Mouse (Mus musculus): ENCODE data around the gene Stxbp5.

Gene Stxbp5

GRCm38 (mm10) chr10:9859476-9859875 is 41.4 kb downstream of the Stxbp5 start:
- no peak for DNase-seq (ENCODE audit: low read depth, low spot score)

- DNase-seq (ENCODE audit: low read depth, low spot score): no peak
These were observed 43.0 kb downstream of the Stxbp5 start for GRCm38 (mm10) chr10:9857850-9858249.

- DNase-seq (ENCODE audit: low read depth, low spot score): no peak
These were observed 44.1 kb downstream of the Stxbp5 start for GRCm38 (mm10) chr10:9856792-9857191.

DNA sequence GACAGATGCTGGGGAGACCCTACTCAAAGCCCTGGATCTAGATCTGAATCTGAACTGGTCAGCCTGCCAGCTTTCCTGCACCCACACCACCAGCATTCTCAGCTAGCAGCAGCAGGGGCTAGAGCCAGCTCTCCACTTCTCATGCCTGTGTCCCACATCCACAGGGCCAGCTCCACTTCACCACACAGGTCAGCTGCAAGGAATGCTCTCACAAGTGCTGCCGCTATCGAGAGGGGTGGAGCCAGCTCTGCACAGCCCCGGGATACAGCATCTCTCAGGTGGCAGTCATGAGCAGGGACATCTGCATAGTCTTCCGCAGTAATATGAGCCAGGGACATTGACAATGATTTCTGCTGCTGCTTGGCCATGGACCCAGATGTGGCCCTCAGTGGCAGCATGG is 54.5 kb downstream of the Stxbp5 start:
- no peak for DNase-seq (ENCODE audit: low read depth, low spot score)

GRCm38 (mm10) chr10:9839408-9839807 is 61.5 kb downstream of the Stxbp5 start:
- no peak for DNase-seq (ENCODE audit: low read depth, low spot score)

DNA sequence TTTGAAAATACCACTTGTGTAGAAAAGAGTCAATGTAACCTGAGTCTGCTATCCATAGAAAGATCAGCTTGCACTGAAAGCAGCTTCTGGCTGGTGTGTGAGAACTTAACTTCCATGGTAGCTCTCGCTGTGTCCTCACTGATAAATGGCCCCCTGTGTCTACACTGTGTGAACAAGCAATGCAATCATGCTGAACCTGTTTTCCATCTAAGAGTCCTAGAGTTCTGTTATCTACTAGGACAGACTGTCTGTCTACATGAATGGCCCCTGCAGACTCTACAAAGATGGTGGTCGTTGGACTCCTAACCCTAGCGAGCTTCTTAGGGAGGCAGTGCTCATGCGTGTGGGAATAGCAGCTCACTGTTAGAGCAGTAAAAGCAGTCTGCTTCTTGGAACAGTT is 65.9 kb downstream of the Stxbp5 start:
- DNase-seq (ENCODE audit: low read depth, low spot score): no peak

GRCm38 (mm10) chr10:9832937-9833336 is 67.9 kb downstream of the Stxbp5 start:
- DNase-seq (ENCODE audit: low read depth, low spot score): no peak

DNA sequence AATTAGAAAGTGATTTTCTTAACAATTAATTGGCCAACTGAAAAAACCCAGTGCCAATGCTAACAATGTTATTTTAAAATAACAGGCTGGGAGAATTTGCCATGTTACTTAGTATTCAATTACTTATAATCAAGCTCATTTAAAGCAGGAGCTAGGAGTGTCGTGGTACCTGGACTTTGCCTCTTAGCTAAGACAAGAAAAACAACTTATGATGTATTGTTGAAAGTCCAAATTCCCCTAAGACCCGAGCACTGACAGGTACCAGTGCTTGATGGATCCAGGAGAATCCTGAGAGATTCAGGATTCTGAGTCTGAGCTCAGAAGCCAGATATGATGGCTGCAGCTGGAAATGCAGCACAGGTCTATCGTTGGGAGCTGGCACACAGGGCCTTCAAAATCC is 71.1 kb downstream of the Stxbp5 start:
- DNase-seq (ENCODE audit: low read depth, low spot score): no peak

- DNase-seq (ENCODE audit: low read depth, low spot score): peak; percentile 3
These were observed 79.6 kb downstream of the Stxbp5 start for GRCm38 (mm10) chr10:9821299-9821698.

GRCm38 (mm10) chr10:9818574-9818973 is 82.3 kb downstream of the Stxbp5 start:
- DNase-seq (ENCODE audit: low read depth, low spot score): no peak

GRCm38 (mm10) chr10:9813926-9814325 is 87.0 kb downstream of the Stxbp5 start:
- DNase-seq (ENCODE audit: low read depth, low spot score): peak; percentile 49

GRCm38 (mm10) chr10:9807596-9807995 is 93.3 kb downstream of the Stxbp5 start:
- DNase-seq (ENCODE audit: low read depth, low spot score): no peak

DNA sequence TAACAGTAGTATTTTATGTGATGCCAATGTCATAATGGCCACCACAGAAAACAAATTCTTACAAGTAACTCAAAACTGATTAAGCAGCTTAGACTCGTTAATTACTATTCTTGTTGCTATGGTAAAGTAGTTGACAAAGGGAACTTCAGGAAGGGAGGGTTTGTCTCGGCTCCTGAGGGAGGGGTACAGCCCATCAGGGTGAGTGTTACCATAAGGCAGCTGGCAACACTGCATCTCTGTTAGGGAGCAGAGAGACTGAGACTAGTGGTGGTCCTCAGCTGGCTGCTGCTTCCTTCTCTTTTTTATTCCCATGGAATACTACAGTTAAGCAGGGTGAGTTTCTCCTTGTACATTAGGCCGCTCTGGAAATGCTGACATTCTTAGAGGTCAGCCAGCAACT is 95.5 kb downstream of the Stxbp5 start:
- DNase-seq (ENCODE audit: low read depth, low spot score): no peak

DNA sequence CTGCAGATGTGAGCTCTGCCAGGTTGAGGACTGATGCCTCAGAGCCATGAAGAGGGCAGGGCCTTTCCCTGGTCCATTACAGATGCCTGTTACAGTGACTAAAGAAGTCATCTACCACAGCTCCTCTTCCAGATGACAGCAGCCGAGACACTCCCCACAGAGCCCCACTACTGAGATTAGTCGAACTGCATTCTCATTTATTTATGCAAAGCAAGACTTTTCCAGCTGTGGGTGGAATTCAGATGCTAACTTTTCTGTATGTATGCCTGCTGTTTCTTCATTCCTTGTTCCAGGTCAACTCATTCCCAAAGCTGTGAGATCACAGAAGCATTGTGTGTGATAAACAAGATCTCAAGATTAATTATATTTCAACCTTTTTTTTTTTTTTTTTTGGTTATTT is 97.8 kb downstream of the Stxbp5 start:
- no peak for DNase-seq (ENCODE audit: low read depth, low spot score)

GRCm38 (mm10) chr10:9801571-9801970 is 99.3 kb downstream of the Stxbp5 start:
- DNase-seq (ENCODE audit: low read depth, low spot score): peak; percentile 3

- no peak for DNase-seq (ENCODE audit: low read depth, low spot score)
These were observed 101.8 kb downstream of the Stxbp5 start for GRCm38 (mm10) chr10:9799085-9799484.

GRCm38 (mm10) chr10:9796429-9796828 is 104.5 kb downstream of the Stxbp5 start:
- no peak for DNase-seq (ENCODE audit: low read depth, low spot score)

DNA sequence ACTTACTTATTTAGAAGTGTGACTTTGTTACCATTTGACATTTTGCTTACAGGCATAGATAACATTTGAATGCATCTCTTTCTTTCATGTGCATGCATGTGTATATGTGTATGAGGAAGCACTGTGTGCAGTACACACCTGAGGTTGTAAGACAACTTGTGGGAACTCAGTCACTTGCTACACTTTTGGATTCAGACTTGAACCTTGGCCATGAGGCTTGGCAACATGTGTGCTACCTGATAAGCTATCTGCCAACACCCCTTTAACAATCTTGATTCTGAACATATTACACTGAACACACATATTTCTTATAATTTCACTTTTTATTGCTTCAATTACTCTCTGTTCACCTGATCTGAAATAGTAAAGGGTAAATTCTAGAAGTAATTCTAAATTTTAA is 106.5 kb downstream of the Stxbp5 start:
- DNase-seq (ENCODE audit: low read depth, low spot score): no peak

- DNase-seq (ENCODE audit: low read depth, low spot score): peak; percentile 37
These were observed 109.9 kb downstream of the Stxbp5 start for GRCm38 (mm10) chr10:9790947-9791346.

GRCm38 (mm10) chr10:9786461-9786860 is 114.4 kb downstream of the Stxbp5 start:
- DNase-seq (ENCODE audit: low read depth, low spot score): no peak

DNA sequence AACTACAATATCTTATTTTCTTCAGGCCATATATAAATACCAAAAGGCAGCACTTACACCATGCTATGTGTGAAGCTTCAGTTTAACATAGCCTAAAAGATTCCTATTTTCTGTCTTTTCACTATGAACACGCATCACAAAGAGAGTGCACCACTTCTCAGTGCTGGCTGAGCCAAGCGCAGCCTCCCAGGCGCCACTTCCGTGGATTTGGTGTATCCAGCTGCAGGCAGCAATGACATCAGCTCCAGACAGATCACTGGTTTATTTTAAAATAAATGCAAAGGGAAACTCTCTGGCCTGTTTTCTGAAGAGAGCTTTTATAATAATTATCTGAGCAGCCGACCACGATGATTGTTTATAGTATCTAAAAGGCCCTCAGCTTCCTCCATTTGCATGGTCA is 115.2 kb downstream of the Stxbp5 start:
- DNase-seq (ENCODE audit: low read depth, low spot score): no peak

- DNase-seq (ENCODE audit: low read depth, low spot score): no peak
These were observed 121.0 kb downstream of the Stxbp5 start for GRCm38 (mm10) chr10:9779864-9780263.

GRCm38 (mm10) chr10:9770261-9770660 is 130.6 kb downstream of the Stxbp5 start:
- DNase-seq (ENCODE audit: low read depth, low spot score): no peak

DNA sequence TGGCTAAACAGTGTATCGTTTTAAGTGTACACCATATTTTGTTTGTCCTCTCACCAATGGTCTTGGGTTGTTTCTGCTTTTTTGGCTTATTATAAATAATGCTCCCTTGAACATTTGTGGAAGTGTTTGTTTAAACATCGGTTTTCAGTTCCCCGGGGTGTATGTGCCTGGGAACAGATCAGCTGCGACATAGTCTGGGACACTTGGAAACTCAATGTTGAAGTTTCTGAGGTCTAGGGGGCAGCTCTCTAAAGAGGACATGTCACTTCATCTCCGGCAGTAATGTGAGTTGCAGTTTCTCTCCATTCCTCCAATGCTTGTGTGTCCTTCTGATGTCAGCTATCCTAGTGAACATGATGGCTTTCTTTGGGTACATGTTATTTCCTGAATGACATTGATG is 137.0 kb downstream of the Stxbp5 start:
- DNase-seq (ENCODE audit: low read depth, low spot score): no peak

GRCm38 (mm10) chr10:9760264-9760663 is 140.6 kb downstream of the Stxbp5 start:
- no peak for DNase-seq (ENCODE audit: low read depth, low spot score)

All from 3T3-L1 (cell line).